Mouse (Mus musculus) stomach, embryonic 14.5 days (tissue): Measurements from ENCODE around the gene Rps3. TPM values are rescaled to one million over a fixed set of nuclear protein-coding genes. Genes with fewer than 3 reads are reported as not detected.

Experiments
- ATAC-seq: fragments of 200-750 bp; cut with Nextera tagmentation; 2 replicates; pipeline ENCODE4 v1.8.0; 2017; ENCODE audit warnings: low read depth, moderate TSS enrichment; ENCODE audit not compliant: insufficient number of reproducible peaks, insufficient read depth, low FRiP score
- H3K27ac ChIP-seq: fragments of 300-500 bp; sonication (generic); 2 replicates; pipeline ENCODE4 v1.5.1; 2014; ENCODE audit warnings: mild to moderate bottlenecking, low read length, moderate library complexity, mixed read lengths
- H3K27me3 ChIP-seq: fragments of 300-500 bp; sonication (generic); 2 replicates; pipeline ENCODE4 v1.6.1; 2014; ENCODE audit warnings: low read length, control low read depth, mixed read lengths; ENCODE audit not compliant: control insufficient read depth, insufficient read depth
- H3K36me3 ChIP-seq: fragments of 300-500 bp; sonication (generic); 2 replicates; pipeline ENCODE4 v1.6.1; 2014; ENCODE audit warnings: mild to moderate bottlenecking, control low read depth, low read length, moderate library complexity, mixed read lengths; ENCODE audit not compliant: control insufficient read depth, insufficient read depth
- H3K4me1 ChIP-seq: fragments of 300-500 bp; sonication (generic); 2 replicates; pipeline ENCODE4 v1.6.1; 2014; ENCODE audit warnings: low read length, control low read depth, mixed read lengths; ENCODE audit not compliant: control insufficient read depth, insufficient read depth
- H3K4me2 ChIP-seq: fragments of 300-500 bp; sonication (generic); replicated peaks from 2 replicates; pipeline ENCODE4 v1.6.1; 2014; ENCODE audit warnings: low read depth, low read length, control low read depth
- H3K4me3 ChIP-seq: fragments of 300-500 bp; sonication (generic); 2 replicates; pipeline ENCODE4 v1.5.1; 2014; ENCODE audit warnings: low read depth, low read length, control low read depth
- H3K9ac ChIP-seq: fragments of 300-500 bp; sonication (generic); replicated peaks from 2 replicates; pipeline ENCODE4 v1.6.1; 2014; ENCODE audit warnings: low read depth, mild to moderate bottlenecking, control low read depth, low read length, moderate library complexity, mixed read lengths
- H3K9me3 ChIP-seq: fragments of 300-500 bp; sonication (generic); 2 replicates; pipeline ENCODE4 v1.6.1; 2016; ENCODE audit warnings: low read depth, low read length, control low read depth; ENCODE audit not compliant: control insufficient read depth
- WGBS: fragments of 180-500 bp; shearing (Covaris S2); extraction: QIAGEN DNeasy Blood & Tissue Kit; methylation state at CpG from one replicate; pipeline ENCODE4 v1.1.7; 2014; 5-methylcytosine and 5-hydroxymethylcytosine counted together
- polyA plus RNA-seq: library from polyadenylated mRNA; unstranded; fragments of >200 nt; fragmentation: Nextera tagmentation; extraction: Ambion mirVana; gene quantifications from 2 replicates; pipeline ENCODE4 v1.2.1, GENCODE M21; 2014

The Rps3 gene
- polyA plus RNA-seq, result 902 and 915 TPM in 2 replicates

DNA sequence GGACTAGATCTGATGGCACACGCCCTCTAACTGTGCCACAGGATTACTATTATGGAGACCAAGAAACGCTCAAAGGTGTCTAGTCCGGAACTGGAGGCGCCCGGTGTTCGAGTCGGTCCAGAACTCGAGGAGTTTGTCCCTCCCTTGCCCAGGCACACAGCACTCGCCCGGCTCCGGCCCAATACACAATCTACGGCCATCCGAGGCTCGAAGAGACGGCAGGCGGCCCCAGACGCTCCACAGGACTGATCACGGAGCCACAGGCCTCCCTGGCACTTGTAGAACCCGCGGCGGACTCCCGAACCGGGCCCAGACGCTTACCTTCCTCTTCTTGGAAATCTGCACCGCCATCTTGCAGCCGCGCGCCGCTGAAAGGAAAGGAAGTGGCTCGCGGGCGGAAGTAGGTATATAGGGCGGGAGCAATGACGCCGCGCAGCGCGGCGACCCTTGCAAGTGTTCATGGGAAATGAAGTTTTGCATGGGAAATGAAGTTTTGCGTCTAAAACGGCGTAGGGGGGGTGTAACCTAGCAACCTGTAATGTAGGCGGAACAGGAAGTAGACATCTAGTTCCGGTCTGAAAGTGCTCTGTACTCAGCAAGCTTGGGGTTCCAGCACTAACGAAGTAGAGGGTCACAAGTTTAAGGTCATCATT is at the start of gene Rps3:
Rps3 (minus strand) TSS at position 468 of the 653 bp plus-strand sequence.
- ATAC-seq, result peak; percentile 95
- under 1% methylated on average over 45 of the region's 45 CpGs for WGBS
- peak within 1 kb of the TSS; percentile 95 for H3K4me2 ChIP-seq
- peak within 1 kb of the TSS; percentile 94 for H3K9ac ChIP-seq
- H3K4me1 ChIP-seq, result peaks cover 30% of the 10 kb centered on the region
- H3K27ac ChIP-seq, result peak within 1 kb of the TSS; percentile 86
- H3K9me3 ChIP-seq, result no peaks in the 10 kb centered on the region
- H3K4me3 ChIP-seq, result peak within 1 kb of the TSS; percentile 74
- peaks cover 42% of the 10 kb centered on the region for H3K36me3 ChIP-seq
- no peaks in the 10 kb centered on the region for H3K27me3 ChIP-seq

DNA sequence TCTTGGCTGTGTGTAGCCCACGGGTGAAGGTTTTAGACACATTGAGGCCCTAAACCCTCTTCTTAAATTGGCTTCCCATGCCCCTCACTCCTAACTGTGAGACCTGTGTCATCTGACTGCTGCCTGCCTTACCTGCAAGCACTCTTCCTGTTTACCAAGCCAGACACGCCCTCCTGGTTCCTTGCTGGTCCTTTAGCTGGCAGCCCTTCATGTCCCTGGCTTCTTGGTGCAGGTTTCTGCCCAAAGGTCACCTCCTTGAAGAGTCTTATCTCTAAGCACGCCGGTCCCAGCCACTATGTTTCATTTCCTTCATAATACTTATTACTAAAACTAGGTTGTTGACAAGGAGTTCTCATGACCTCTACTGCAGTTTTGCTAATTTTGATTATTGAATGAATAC is 49.0 kb upstream of the Rps3 start:
- ATAC-seq, result no peak
- Histone ChIP-seq H3K9me3 (no peaks in the 10 kb centered on the region), H3K4me3 (no peak overlapping the region), H3K27me3 (no peaks in the 10 kb centered on the region), H3K9ac (no peak overlapping the region), H3K36me3 (no peaks in the 10 kb centered on the region), H3K4me1 (peaks cover 25% of the 10 kb centered on the region), H3K4me2 (no peak overlapping the region), H3K27ac (no peak overlapping the region)
- 73% methylated on average over 4 of the region's 4 CpGs for WGBS

DNA sequence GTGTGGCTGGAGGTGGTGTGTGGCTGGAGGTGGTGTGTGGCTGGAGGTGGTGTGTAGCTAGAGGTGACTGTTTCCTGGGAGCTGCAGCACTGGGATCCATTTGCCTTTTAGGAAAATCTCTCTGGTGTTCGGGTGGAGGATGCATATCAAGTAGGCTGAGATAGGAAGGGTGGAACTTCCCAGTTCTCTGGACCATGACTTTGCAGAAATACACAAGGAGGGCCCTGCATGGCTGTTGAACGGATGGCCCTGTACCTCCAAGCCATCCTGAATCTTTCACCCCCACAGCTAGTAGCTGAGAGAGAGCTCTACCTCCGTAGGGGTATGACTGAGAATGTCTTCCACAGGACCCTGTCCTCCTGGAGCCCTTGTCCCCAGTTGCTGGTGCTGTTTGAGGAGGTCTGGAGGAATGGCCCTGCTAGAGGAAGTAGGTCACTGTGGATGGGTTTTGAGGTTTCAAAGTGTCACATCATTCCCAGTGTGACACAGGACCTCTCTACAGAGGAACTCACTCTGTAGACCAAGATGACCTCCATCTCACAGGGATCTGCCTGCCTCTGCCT is 48.0 kb upstream of the Rps3 start:
- Histone ChIP-seq H3K9ac (no peak overlapping the region), H3K4me1 (peaks cover 16% of the 10 kb centered on the region), H3K4me3 (no peak overlapping the region), H3K27ac (no peak overlapping the region), H3K9me3 (no peaks in the 10 kb centered on the region), H3K36me3 (no peaks in the 10 kb centered on the region), H3K27me3 (no peaks in the 10 kb centered on the region), H3K4me2 (no peak overlapping the region)
- ATAC-seq, result no peak
- WGBS, result 85% methylated on average over 3 of the region's 3 CpGs

DNA sequence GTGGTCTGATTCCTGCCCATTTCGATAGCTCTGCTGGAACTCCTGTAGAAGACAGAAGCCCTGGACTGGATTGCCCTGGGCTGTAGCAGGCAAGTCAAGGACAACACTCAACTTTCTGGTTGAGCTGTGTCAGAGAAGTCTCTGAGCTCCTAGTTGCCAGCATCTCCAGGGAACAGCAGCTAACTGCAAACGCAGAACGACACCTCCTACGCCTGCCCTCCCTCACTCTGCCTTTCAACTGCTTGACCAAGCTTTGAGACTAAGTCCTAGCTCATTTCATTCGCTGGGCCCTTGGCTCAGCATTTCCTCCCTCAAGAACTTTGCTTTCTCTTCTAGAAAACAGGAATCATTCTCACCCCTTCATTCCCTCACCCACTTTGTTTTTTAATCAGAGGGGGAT is 45.9 kb upstream of the Rps3 start:
- ATAC-seq, result no peak
- H3K4me1 ChIP-seq, result peaks cover 6% of the 10 kb centered on the region
- 55% methylated on average over 5 of the region's 5 CpGs for WGBS
- no peaks in the 10 kb centered on the region for H3K36me3 ChIP-seq
- H3K4me2 ChIP-seq, result no peak overlapping the region
- no peaks in the 10 kb centered on the region for H3K27me3 ChIP-seq
- no peak overlapping the region for H3K4me3 ChIP-seq
- no peak overlapping the region for H3K9ac ChIP-seq
- H3K27ac ChIP-seq, result no peak overlapping the region
- H3K9me3 ChIP-seq, result no peaks in the 10 kb centered on the region

DNA sequence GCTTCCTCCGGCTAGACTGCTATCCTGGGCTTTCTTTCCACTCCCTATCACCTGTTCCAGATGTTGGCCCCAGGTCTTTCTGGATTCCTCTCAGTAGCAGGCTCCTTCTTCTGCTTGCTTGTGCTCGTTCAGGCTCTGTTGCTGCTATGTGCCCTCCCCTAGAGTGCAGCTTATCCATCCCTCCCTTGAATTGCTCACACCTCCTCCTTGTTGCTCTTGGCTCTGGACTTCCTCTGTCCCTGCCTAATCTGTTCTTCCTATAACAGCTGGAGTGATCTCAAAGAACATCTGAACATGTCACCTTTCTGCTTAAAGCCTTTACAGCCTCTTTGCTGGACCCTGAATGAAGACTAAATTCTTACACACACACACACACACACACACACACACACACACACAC is 45.0 kb upstream of the Rps3 start:
- no peaks in the 10 kb centered on the region for H3K36me3 ChIP-seq
- 51% methylated on average over 2 of the region's 2 CpGs for WGBS
- H3K4me2 ChIP-seq, result no peak overlapping the region
- no peak for ATAC-seq
- H3K27ac ChIP-seq, result no peak overlapping the region
- H3K9me3 ChIP-seq, result no peaks in the 10 kb centered on the region
- no peaks in the 10 kb centered on the region for H3K27me3 ChIP-seq
- no peak overlapping the region for H3K4me3 ChIP-seq
- H3K9ac ChIP-seq, result no peak overlapping the region
- H3K4me1 ChIP-seq, result 0 out of 2 replicates have a peak, but pooled peaks cover 5% of the 10 kb centered on the region

DNA sequence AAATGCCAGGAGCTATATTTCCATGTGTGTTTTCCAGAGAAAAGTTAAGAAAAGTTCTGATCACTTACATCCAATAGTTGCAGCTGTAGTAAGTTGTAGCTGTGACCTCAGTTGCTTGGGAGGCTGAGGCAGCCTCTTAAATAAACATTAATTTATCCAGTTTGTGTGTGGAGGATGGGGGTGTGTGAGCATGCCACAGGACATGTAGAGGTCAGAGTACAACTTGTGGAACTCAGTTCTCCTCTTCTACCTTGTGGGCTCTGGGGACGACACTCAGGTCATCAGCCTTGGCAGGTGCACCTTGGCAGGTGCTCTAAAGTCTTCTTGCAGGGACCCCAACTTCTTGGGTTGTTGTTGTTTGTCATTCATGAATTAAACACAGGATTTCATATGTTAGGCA is 40.3 kb upstream of the Rps3 start:
- no peak for ATAC-seq
- Histone ChIP-seq H3K4me2 (no peak overlapping the region), H3K4me3 (no peak overlapping the region), H3K4me1 (peaks cover 7% of the 10 kb centered on the region; the same call in 1 of the 2 replicates), H3K9ac (no peak overlapping the region), H3K36me3 (no peaks in the 10 kb centered on the region), H3K27ac (no peak overlapping the region), H3K9me3 (no peaks in the 10 kb centered on the region), H3K27me3 (no peaks in the 10 kb centered on the region)
- WGBS, result 80% methylated on average over 1 of the region's 1 CpGs

DNA sequence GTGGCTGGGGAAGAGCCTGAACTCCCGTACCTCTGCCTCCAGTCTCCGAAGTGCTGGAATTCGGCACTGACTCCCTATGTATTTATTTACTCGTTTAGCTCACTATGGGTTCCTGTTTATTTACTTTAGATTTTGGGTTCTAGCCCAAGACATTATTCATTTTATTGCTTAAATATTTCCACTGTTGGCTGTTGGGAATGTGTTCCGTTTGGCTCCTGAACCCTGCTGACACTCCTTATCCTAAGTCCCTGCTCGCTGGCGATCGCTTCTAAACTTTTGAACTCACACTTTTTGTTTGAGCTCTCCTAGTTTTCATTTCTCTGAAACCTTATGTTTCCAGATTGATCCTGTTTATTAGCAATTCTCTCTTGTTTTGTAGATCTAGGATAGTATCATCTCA is 39.6 kb upstream of the Rps3 start:
- Histone ChIP-seq H3K9ac (no peak overlapping the region), H3K36me3 (no peaks in the 10 kb centered on the region), H3K4me2 (no peak overlapping the region), H3K9me3 (no peaks in the 10 kb centered on the region), H3K4me1 (peaks cover 7% of the 10 kb centered on the region; the same call in 1 of the 2 replicates), H3K27ac (no peak overlapping the region), H3K4me3 (no peak overlapping the region), H3K27me3 (no peaks in the 10 kb centered on the region)
- no peak for ATAC-seq
- 38% methylated on average over 8 of the region's 8 CpGs for WGBS

DNA sequence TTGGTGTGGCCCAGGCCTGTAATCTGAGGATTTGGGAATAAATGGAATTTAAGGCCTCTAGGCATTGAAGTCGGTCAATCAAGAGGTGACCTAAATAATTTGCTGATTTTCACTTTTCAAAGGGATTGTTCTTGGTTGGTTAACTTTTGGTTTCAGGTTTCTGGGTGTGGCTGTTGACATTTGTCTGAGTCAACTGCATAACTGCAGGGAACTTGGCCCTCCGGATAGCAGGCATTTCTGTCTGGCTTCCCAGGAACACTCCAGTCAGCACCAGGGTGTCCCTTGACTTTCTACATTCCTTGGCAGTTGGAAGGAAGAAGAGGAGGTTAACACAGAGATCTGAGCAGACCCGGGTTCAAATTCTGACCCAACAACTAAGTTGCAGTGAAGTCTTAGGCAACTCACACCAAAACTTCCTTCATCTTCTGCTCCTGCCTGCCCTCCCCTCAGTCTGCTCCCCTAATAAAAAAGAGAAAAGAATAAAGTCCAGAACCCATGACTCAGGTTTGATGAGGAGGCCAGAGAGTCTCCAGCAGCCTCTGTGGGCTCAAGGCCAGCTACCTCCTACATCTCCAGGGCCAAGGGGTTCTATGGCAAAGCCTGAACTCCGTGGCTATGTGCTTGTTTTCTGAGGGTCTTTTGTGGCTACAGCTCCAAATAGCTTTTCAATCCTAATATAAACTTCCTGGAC is 35.6 kb upstream of the Rps3 start:
- peak; percentile 57; the same call in 1 of the 2 replicates for ATAC-seq
- 41% methylated on average over 4 of the region's 4 CpGs for WGBS
- no peak overlapping the region for H3K4me3 ChIP-seq

More for the DNA sequence above, 35.6 kb upstream of the Rps3 start:
- peak overlapping the region; percentile 72 for H3K27ac ChIP-seq
- no peak overlapping the region for H3K4me2 ChIP-seq
- no peaks in the 10 kb centered on the region for H3K27me3 ChIP-seq
- no peak overlapping the region for H3K9ac ChIP-seq
- H3K4me1 ChIP-seq, result peaks cover 7% of the 10 kb centered on the region; the same call in 1 of the 2 replicates
- no peaks in the 10 kb centered on the region for H3K9me3 ChIP-seq
- H3K36me3 ChIP-seq, result no peaks in the 10 kb centered on the region
